Mouse (Mus musculus) stomach, embryonic 15.5 days (tissue): ENCODE measurements at regions not wholly inside any gene's neighbourhood (a gene's known extent, or its start where the extent isn't known, plus 50 kb on each side); places are given as distances from the start of the nearest gene placed in this dataset.

Source experiments
- ATAC-seq: fragments of 200-750 bp; cut with Nextera tagmentation; 2 replicates; pipeline ENCODE4 v1.8.0; 2017; ENCODE audit warnings: low read depth, moderate number of reproducible peaks, moderate TSS enrichment; ENCODE audit not compliant: insufficient read depth, low FRiP score
- H3K27ac ChIP-seq: fragments of 300-500 bp; sonication (generic); 2 replicates; pipeline ENCODE4 v1.5.1; 2015; ENCODE audit warnings: mild to moderate bottlenecking, inconsistent platforms
- H3K27me3 ChIP-seq: fragments of 300-500 bp; sonication (generic); replicated peaks from 2 replicates; pipeline ENCODE4 v1.6.1; 2015; ENCODE audit warnings: inconsistent platforms
- H3K36me3 ChIP-seq: fragments of 300-500 bp; sonication (generic); 2 replicates; pipeline ENCODE4 v1.6.1; 2015; ENCODE audit warnings: inconsistent platforms
- H3K4me1 ChIP-seq: fragments of 300-500 bp; sonication (generic); 2 replicates; pipeline ENCODE4 v1.6.1; 2015; ENCODE audit warnings: inconsistent platforms
- H3K4me2 ChIP-seq: fragments of 300-500 bp; sonication (generic); 2 replicates; pipeline ENCODE4 v1.6.1; 2015; ENCODE audit warnings: mild to moderate bottlenecking, inconsistent platforms
- H3K4me3 ChIP-seq: fragments of 300-500 bp; sonication (generic); replicated peaks from 2 replicates; pipeline ENCODE4 v1.5.1; 2015; ENCODE audit warnings: inconsistent platforms
- H3K9ac ChIP-seq: fragments of 300-500 bp; sonication (generic); 2 replicates; pipeline ENCODE4 v1.6.1; 2015; ENCODE audit warnings: inconsistent platforms
- H3K9me3 ChIP-seq: fragments of 300-500 bp; sonication (generic); 2 replicates; pipeline ENCODE4 v1.6.1; 2016; ENCODE audit warnings: inconsistent platforms
- WGBS: fragments of 180-500 bp; shearing (Covaris S2); methylation state at CpG from one replicate; pipeline ENCODE4 v1.1.7; 2015; 5-methylcytosine and 5-hydroxymethylcytosine counted together

DNA sequence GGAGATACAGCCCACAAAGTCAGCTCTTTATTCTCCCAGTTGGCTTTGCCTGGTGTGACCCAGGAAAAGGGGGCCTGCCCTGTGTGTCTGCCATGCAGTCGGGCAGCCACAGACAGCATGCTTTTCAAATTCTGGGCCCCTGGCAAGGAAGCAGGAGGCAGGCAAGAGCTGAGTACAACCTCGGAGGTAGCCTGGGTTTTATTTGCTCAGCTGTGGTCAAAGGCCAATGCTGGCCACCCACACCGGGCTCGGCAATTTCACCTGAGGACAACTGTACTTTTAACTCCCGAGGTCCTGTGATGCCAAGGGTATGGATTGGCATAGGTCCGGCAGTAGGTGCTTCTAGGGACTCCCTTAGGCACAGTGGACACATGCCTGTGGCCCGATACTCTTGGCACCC lies 414.8 kb downstream of the Rps24 start:
- Histone ChIP-seq H3K4me2 (no peak overlapping the region), H3K27me3 (no peaks in the 10 kb centered on the region), H3K36me3 (no peaks in the 10 kb centered on the region), H3K9me3 (no peaks in the 10 kb centered on the region), H3K4me1 (peaks cover 15% of the 10 kb centered on the region), H3K9ac (no peak overlapping the region), H3K27ac (no peak overlapping the region), H3K4me3 (no peak overlapping the region)
- 68% methylated on average over 7 of the region's 7 CpGs for WGBS
- no peak for ATAC-seq

DNA sequence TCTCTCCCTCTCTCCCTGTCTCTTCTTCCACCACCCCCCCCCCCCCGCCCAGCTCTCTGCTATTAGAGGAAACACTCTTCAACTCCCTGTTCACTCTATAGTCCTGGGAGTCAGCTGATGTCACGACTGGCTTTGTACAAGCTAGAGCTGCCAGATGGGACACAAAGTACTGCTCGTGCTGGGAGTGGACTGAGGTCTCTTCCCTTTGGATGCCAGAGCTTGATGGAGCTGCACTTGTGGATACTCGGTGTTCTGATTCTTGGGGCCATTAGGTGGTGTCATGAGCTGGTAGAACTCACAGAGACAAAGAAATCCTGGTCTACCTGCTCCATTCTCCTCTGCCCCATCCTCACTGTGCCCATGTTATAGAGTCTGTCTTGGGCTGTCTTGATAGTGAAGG lies 415.9 kb downstream of the Rps24 start:
- no peaks in the 10 kb centered on the region for H3K27me3 ChIP-seq
- no peaks in the 10 kb centered on the region for H3K9me3 ChIP-seq
- H3K4me2 ChIP-seq: no peak overlapping the region
- H3K9ac ChIP-seq: no peak overlapping the region
- H3K27ac ChIP-seq: no peak overlapping the region
- H3K4me1 ChIP-seq: peaks cover 15% of the 10 kb centered on the region
- 3% methylated on average over 3 of the region's 4 CpGs for WGBS
- no peak for ATAC-seq
- no peak overlapping the region for H3K4me3 ChIP-seq
- no peaks in the 10 kb centered on the region for H3K36me3 ChIP-seq

DNA sequence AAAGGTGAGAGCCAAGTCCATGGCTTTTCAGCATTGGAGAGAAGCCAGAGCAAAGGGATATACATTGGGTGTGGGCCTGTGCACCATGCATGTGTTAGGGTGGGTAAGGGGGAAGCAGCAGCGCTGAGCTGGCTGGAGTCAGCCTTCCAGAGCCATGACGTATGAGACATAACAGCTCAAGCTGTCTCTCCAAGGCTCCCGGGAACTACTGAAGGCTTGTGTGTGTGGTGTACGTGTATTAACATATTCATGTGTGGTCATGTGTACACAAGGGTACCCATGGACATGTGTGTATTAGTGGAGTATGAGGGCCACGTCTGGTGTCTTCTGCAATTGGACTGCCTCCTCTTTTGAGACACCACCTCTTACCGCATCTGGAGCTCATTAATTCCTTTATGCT lies 417.8 kb downstream of the Rps24 start:
- Histone ChIP-seq H3K36me3 (no peaks in the 10 kb centered on the region), H3K9ac (no peak overlapping the region), H3K4me1 (peaks cover 15% of the 10 kb centered on the region), H3K4me3 (no peak overlapping the region), H3K4me2 (no peak overlapping the region), H3K27ac (no peak overlapping the region), H3K9me3 (no peaks in the 10 kb centered on the region), H3K27me3 (no peaks in the 10 kb centered on the region)
- no peak for ATAC-seq
- WGBS: 74% methylated on average over 6 of the region's 6 CpGs

DNA sequence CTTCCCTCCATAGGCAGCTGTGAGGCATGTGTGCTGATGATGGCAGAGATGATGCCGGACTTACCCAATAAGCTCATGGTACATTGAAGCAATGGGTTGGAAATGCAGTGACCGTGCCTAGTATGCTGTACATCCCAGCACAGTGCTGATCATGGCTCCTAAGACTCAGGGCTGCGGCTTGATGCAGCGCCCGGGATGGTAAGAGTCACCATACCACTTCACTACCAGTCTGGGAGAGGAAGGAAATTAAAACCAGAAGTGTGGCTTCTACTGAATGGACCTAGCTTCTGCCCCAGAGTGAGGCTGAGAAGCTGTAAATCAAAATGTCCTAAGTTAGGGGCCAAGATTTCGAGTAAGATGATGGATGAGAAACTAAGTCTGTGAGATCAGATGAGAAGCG lies 420.0 kb downstream of the Rps24 start:
- WGBS: 68% methylated on average over 7 of the region's 7 CpGs
- H3K4me2 ChIP-seq: no peak overlapping the region
- no peaks in the 10 kb centered on the region for H3K36me3 ChIP-seq
- H3K4me1 ChIP-seq: no peaks in the 10 kb centered on the region
- no peak for ATAC-seq
- no peaks in the 10 kb centered on the region for H3K9me3 ChIP-seq
- no peaks in the 10 kb centered on the region for H3K27me3 ChIP-seq
- H3K9ac ChIP-seq: no peak overlapping the region
- no peak overlapping the region for H3K4me3 ChIP-seq
- H3K27ac ChIP-seq: no peak overlapping the region

DNA sequence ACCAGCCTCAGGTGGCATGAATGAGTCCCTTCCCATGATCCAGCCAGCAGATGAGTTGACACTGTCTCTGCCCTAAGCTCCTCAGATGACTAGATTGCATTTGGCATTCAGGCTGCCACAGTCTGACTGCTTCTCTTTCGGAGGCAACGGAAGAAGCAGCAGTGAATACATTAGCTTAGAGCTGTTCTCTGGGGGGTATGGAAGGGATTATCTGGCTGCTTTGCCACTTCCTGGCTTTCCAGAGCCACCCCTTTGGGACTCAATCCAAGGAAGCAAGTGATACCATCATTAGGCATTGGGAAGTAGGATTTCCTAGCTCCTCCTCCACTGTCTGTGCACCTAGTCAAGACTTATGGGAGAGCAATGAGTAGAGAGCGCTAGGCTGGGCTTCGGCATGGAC lies 421.5 kb downstream of the Rps24 start:
- no peaks in the 10 kb centered on the region for H3K4me1 ChIP-seq
- ATAC-seq: no peak
- H3K36me3 ChIP-seq: no peaks in the 10 kb centered on the region
- H3K27me3 ChIP-seq: no peaks in the 10 kb centered on the region
- H3K4me2 ChIP-seq: no peak overlapping the region
- no peak overlapping the region for H3K9ac ChIP-seq
- H3K9me3 ChIP-seq: no peaks in the 10 kb centered on the region
- H3K27ac ChIP-seq: no peak overlapping the region
- no peak overlapping the region for H3K4me3 ChIP-seq
- 80% methylated on average over 4 of the region's 4 CpGs for WGBS

DNA sequence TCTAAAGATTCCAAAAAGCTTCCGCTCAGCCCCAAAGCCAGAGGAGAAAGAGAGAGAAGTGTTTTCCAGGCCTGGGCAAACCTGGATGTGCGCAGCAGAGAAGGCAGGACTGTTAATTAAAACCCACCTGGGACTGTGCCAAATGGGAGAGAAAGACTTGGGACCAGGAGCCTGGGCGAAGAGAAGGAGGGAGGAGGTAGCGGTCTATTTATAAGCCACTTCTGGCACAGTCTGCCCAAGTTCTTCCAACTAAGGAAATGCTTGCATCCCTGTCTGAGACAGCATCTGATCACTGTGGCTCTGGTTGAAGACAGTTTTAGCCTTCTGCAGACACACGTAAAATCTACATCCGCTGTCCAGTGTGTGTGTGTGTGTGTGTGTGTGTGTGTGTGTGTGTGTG lies 424.7 kb downstream of the Rps24 start:
- Histone ChIP-seq H3K27me3 (no peaks in the 10 kb centered on the region), H3K27ac (peak overlapping the region; percentile 31; the same call in 1 of the 2 replicates), H3K4me3 (no peak overlapping the region), H3K9ac (no peak overlapping the region), H3K4me1 (no peaks in the 10 kb centered on the region), H3K36me3 (no peaks in the 10 kb centered on the region), H3K4me2 (no peak overlapping the region), H3K9me3 (no peaks in the 10 kb centered on the region)
- ATAC-seq: no peak
- WGBS: 67% methylated on average over 6 of the region's 6 CpGs

DNA sequence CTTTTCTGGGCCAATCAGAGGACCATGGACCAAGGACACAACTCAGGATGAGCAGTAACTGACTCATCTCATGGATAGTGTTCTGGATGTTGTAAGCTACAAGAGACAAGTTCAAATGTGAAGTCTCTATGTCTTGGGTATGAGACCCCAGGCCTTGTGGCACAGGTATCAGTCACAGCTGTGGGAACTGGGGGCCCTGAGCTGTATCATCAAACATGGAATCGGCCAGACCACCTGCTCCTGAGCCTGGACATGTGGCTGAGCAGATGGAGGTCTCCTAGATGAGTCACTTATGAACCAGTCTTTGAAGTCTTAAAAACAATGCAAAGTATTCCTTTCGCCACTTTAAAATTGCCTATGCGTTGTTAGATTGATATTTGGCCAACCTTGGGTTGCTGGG lies 432.1 kb downstream of the Rps24 start:
- H3K36me3 ChIP-seq: no peaks in the 10 kb centered on the region
- H3K27me3 ChIP-seq: no peaks in the 10 kb centered on the region
- 91% methylated on average over 3 of the region's 3 CpGs for WGBS
- H3K27ac ChIP-seq: no peak overlapping the region
- no peak overlapping the region for H3K4me2 ChIP-seq
- no peak for ATAC-seq
- H3K4me3 ChIP-seq: no peak overlapping the region
- H3K4me1 ChIP-seq: no peaks in the 10 kb centered on the region
- no peaks in the 10 kb centered on the region for H3K9me3 ChIP-seq
- H3K9ac ChIP-seq: no peak overlapping the region

DNA sequence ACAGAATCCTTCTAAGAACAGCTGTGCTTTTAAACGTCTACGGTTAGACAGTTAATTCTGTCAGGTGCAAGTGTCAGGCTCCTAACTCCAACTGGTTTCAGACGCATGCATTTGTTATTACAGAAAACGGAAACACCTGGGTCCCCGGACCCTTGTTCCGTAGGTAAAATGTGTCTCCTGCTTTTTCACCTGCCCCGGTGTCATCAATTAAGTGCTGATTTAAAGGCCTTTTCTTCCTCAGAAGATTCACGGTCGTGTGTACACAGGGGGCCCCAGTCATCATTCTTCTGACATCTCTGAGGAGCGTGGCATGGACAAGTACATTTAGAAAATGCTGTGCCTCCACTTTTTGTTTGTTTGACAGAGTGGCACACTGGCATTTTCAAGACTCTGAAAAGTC lies 435.1 kb downstream of the Rps24 start:
- Histone ChIP-seq H3K27ac (no peak overlapping the region), H3K9me3 (no peaks in the 10 kb centered on the region), H3K4me2 (no peak overlapping the region), H3K9ac (no peak overlapping the region), H3K36me3 (no peaks in the 10 kb centered on the region), H3K27me3 (no peaks in the 10 kb centered on the region), H3K4me1 (no peaks in the 10 kb centered on the region), H3K4me3 (no peak overlapping the region)
- WGBS: 45% methylated on average over 10 of the region's 10 CpGs
- ATAC-seq: no peak

DNA sequence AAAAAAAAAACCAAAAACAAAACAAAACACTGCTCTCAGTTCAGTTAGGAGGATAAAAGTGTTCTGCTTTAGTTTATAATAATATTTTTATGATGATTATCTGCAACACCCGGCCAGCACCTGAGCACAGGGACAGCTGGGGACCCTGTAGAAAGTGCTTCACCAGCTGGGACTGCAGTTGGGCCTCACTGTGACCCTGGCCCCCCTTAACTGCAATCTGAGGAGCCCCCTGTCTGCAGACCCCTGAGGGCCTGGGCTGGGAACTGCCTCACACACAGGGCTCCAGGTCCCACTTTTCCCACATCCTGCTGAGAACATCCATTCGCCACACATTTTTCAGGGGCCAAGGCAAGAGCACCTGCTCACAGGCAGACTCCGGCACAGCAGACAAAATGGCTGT lies 437.6 kb downstream of the Rps24 start:
- no peak overlapping the region for H3K4me2 ChIP-seq
- H3K4me1 ChIP-seq: no peaks in the 10 kb centered on the region
- H3K9me3 ChIP-seq: no peaks in the 10 kb centered on the region
- no peak overlapping the region for H3K27ac ChIP-seq
- no peaks in the 10 kb centered on the region for H3K36me3 ChIP-seq
- no peak overlapping the region for H3K4me3 ChIP-seq
- 71% methylated on average over 3 of the region's 3 CpGs for WGBS
- no peaks in the 10 kb centered on the region for H3K27me3 ChIP-seq
- H3K9ac ChIP-seq: no peak overlapping the region
- ATAC-seq: no peak

DNA sequence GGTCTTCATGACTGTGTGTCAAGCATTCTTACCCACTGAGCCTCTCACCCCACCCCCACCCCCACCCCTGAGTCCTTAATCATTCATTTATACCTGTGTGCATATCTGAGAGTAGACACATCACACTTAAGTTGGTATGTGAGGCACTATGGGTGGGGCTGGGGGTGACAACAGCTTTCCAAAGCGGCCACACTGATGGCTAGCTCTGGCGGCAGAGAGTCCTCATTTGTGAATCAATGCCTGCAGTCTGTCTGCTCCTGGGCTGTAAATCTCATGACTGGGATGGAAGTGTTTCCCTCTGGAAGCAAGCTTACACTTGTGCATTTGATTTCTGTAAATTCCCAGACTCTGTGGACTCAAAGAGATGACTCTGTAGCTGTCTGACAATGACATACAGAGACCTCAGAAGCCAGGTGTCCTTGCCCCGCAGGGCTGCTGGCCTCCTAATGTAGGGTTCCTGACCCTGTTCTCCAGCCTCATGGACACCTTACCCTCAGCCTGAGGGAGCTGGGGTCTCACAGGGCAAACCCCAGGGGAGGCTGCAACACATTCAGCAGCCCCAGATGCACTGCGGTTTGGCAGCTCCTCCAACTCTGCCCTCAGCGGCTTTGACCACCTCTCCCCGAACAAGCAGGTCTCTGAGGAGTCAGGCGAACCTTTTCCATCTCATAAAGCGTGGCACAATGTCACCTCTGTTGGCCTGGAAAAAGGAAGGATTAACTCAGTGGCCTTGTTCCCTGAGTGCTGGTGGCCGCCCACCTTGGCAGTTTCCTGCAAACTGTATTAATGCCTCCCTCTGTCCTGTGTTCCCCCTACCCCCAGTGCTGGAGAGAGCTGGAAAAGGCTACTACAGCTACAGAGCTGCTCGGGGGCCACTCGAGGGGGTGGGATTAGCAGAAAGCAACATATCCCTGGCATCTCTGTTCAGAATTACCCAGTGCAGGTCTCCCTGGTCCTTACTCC lies 439.4 kb downstream of the Rps24 start:
- Histone ChIP-seq H3K4me2 (no peak overlapping the region), H3K9ac (no peak overlapping the region), H3K4me3 (no peak overlapping the region), H3K9me3 (no peaks in the 10 kb centered on the region), H3K4me1 (no peaks in the 10 kb centered on the region), H3K27me3 (no peaks in the 10 kb centered on the region), H3K36me3 (no peaks in the 10 kb centered on the region), H3K27ac (no peak overlapping the region)
- WGBS: 59% methylated on average over 11 of the region's 11 CpGs
- no peak for ATAC-seq

DNA sequence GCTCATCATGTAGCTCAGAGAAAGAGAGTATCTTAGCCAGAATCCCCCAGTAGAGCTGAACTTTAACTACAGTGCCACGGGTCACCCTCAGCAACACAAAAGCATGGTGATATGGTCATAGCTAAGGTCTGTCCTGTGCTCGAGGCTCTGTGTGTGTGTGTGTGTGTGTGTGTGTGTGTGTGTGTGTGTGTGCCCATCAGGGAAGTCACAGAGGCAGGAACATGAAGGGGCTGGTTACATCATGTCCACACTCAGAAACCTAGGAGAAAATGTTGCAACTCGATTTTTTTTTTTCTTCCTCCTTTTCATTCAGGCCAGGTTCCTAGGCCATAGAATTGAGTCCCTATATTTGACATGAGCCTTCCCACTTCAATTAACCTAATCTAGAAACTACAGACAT lies 441.8 kb downstream of the Rps24 start:
- Histone ChIP-seq H3K36me3 (no peaks in the 10 kb centered on the region), H3K9ac (no peak overlapping the region), H3K4me1 (no peaks in the 10 kb centered on the region), H3K9me3 (no peaks in the 10 kb centered on the region), H3K27me3 (no peaks in the 10 kb centered on the region), H3K27ac (no peak overlapping the region), H3K4me3 (no peak overlapping the region), H3K4me2 (no peak overlapping the region)
- WGBS: 87% methylated on average over 3 of the region's 3 CpGs
- no peak for ATAC-seq

DNA sequence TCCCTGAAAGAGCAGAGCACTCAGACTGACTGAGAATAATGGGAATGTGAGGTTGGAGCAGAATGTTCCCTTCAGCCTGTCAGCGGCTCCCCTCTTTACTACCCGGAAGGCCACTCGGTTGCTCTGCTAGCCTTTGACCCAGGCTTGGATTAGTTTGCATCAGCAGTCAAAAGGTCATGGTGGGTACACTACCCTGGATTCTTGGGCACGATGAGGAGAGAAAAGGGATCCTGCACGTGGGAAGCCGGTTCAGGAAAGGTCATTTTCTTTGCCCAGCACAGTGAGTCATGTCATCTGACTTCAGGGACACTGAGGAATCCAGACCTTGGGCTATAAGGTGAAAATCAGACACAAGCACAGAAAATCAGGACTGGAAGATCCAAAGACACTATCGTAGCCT lies 443.3 kb downstream of the Rps24 start:
- H3K9me3 ChIP-seq: no peaks in the 10 kb centered on the region
- H3K4me2 ChIP-seq: no peak overlapping the region
- no peaks in the 10 kb centered on the region for H3K36me3 ChIP-seq
- ATAC-seq: no peak
- H3K27me3 ChIP-seq: no peaks in the 10 kb centered on the region
- no peak overlapping the region for H3K9ac ChIP-seq
- H3K27ac ChIP-seq: no peak overlapping the region
- H3K4me3 ChIP-seq: no peak overlapping the region
- WGBS: 35% methylated on average over 7 of the region's 7 CpGs
- H3K4me1 ChIP-seq: no peaks in the 10 kb centered on the region

DNA sequence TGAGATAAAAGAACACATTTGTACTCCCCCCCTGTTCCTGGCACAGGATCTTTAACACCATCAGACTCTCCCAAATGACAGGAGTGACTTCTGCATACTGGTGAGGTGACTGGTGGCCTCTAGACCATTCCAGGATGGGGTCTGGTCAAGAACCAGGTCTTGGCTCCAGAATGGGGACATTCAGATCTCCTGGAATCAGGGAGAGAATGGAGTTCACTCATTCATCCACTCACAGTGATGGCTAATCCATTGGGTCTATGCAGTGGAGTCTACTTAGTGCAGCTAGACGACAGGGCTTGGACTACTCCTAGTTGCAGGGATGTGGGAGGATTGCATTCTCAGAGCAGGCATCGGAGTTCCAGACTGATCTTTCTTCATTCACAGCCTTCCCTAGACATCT lies 451.0 kb downstream of the Rps24 start:
- H3K27ac ChIP-seq: no peak overlapping the region
- H3K36me3 ChIP-seq: no peaks in the 10 kb centered on the region
- no peak for ATAC-seq
- no peak overlapping the region for H3K4me3 ChIP-seq
- no peak overlapping the region for H3K9ac ChIP-seq
- 76% methylated on average over 2 of the region's 2 CpGs for WGBS
- no peaks in the 10 kb centered on the region for H3K9me3 ChIP-seq
- H3K4me1 ChIP-seq: no peaks in the 10 kb centered on the region
- no peak overlapping the region for H3K4me2 ChIP-seq
- H3K27me3 ChIP-seq: no peaks in the 10 kb centered on the region
